Comparison of ENCODE assay signal across 28 mouse cellular contexts in genomic region chr9:56791696-56792261, GRCm38 (mm10). TPM values are rescaled to one million over a fixed set of nuclear protein-coding genes. Genes with fewer than 3 reads are reported as not detected.
A peak's percentile ranks its signal among the peaks of the same experiment; 100 is the strongest.
DNase-seq lines count a peak whose midpoint lies in the region; ATAC-seq lines count a peak whose summit lies in the region.
"Had no signal": no experiment of that assay in that cellular context is flagged by ENCODE, and none has a peak within 500 bp of the region (broad histone marks: within the 10 kb centered on the region; RNA-seq: fewer than 3 reads in every experiment).

No protein-coding gene starts in this region.

- H3K4me2 ChIP-seq in hindbrain, embryonic 14.5 days (replicated peaks): peak overlapping the region; percentile 2; the same call in 1 of the 2 replicates
- no peak overlapping the region for H3K4me2 ChIP-seq in hindbrain, embryonic 12.5 days (replicated peaks)
- H3K4me2 ChIP-seq in neural tube, embryonic 15.5 days: 0 out of 2 replicates have a peak overlapping the region, but pooled peaks have one; percentile 87
- no peak overlapping the region for H3K4me2 ChIP-seq in forebrain, embryonic 13.5 days
- H3K4me2 ChIP-seq: embryonic facial prominence, embryonic 13.5 days; heart, embryonic 15.5 days; limb, embryonic 13.5 days; liver, embryonic 12.5 days; midbrain, embryonic 13.5 days; neural tube, embryonic 12.5 days had no signal

- H3K36me3 ChIP-seq in hindbrain, embryonic 14.5 days (replicated peaks; ENCODE audit: control insufficient read depth, insufficient read depth): no peaks in the 10 kb centered on the region
- H3K36me3 ChIP-seq in hindbrain, embryonic 12.5 days: no peaks in the 10 kb centered on the region
- H3K36me3 ChIP-seq in neural tube, embryonic 15.5 days: no peaks in the 10 kb centered on the region
- H3K36me3 ChIP-seq in forebrain, embryonic 13.5 days (ENCODE audit: poor library complexity, severe bottlenecking): no peaks in the 10 kb centered on the region
- H3K36me3 ChIP-seq: embryonic facial prominence, embryonic 13.5 days; G1E; heart, embryonic 15.5 days; limb, embryonic 13.5 days; liver, embryonic 12.5 days; midbrain, embryonic 13.5 days; neural tube, embryonic 12.5 days had no signal

- no peak overlapping the region for H3K9ac ChIP-seq in hindbrain, embryonic 14.5 days
- H3K9ac ChIP-seq in hindbrain, embryonic 12.5 days: no peak overlapping the region
- H3K9ac ChIP-seq in neural tube, embryonic 15.5 days (replicated peaks): no peak overlapping the region
- no peak overlapping the region for H3K9ac ChIP-seq in forebrain, embryonic 13.5 days
- H3K9ac ChIP-seq: embryonic facial prominence, embryonic 13.5 days; heart, embryonic 15.5 days; limb, embryonic 13.5 days; liver, embryonic 12.5 days; midbrain, embryonic 13.5 days; neural tube, embryonic 12.5 days had no signal

- H3K4me3 ChIP-seq in hindbrain, embryonic 14.5 days (replicated peaks; ENCODE audit: low read length): no peak overlapping the region
- H3K4me3 ChIP-seq in hindbrain, embryonic 12.5 days: no peak overlapping the region
- no peak overlapping the region for H3K4me3 ChIP-seq in neural tube, embryonic 15.5 days (replicated peaks)
- no peak overlapping the region for H3K4me3 ChIP-seq in forebrain, embryonic 13.5 days
- H3K4me3 ChIP-seq: embryonic facial prominence, embryonic 13.5 days; gastrocnemius, adult 2 months; heart, embryonic 15.5 days; limb, embryonic 13.5 days; liver, embryonic 12.5 days; midbrain, embryonic 13.5 days; neural tube, embryonic 12.5 days had no signal

- H3K9me3 ChIP-seq in hindbrain, embryonic 14.5 days (ENCODE audit: control insufficient read depth, low read length): no peaks in the 10 kb centered on the region
- H3K9me3 ChIP-seq in hindbrain, embryonic 12.5 days (replicated peaks): no peaks in the 10 kb centered on the region
- H3K9me3 ChIP-seq in neural tube, embryonic 15.5 days (replicated peaks): no peaks in the 10 kb centered on the region
- no peaks in the 10 kb centered on the region for H3K9me3 ChIP-seq in forebrain, embryonic 13.5 days (replicated peaks)
- H3K9me3 ChIP-seq: embryonic facial prominence, embryonic 13.5 days; G1E; heart, embryonic 15.5 days; limb, embryonic 13.5 days; liver, embryonic 12.5 days; midbrain, embryonic 13.5 days; neural tube, embryonic 12.5 days had no signal

- H3K27me3 ChIP-seq in hindbrain, embryonic 14.5 days (ENCODE audit: control insufficient read depth, insufficient read depth, low read length): peaks cover 30% of the 10 kb centered on the region
- H3K27me3 ChIP-seq in hindbrain, embryonic 12.5 days: peaks cover 42% of the 10 kb centered on the region
- peaks cover 16% of the 10 kb centered on the region; the same call in 1 of the 2 replicates for H3K27me3 ChIP-seq in neural tube, embryonic 15.5 days (replicated peaks)
- H3K27me3 ChIP-seq in forebrain, embryonic 13.5 days: peaks cover 52% of the 10 kb centered on the region

- 69% methylated on average over 11 of the region's 11 CpGs for WGBS in hindbrain, embryonic 14.5 days
- 79% methylated on average over 11 of the region's 11 CpGs for WGBS in hindbrain, embryonic 12.5 days
- WGBS in neural tube, embryonic 15.5 days: 69% methylated on average over 11 of the region's 11 CpGs
- 77% methylated on average over 11 of the region's 11 CpGs for WGBS in forebrain, embryonic 13.5 days

- no peak for ATAC-seq in hindbrain, embryonic 14.5 days (ENCODE audit: low FRiP score)
- ATAC-seq in hindbrain, embryonic 12.5 days (ENCODE audit: low FRiP score): no peak
- ATAC-seq in neural tube, embryonic 15.5 days (ENCODE audit: low FRiP score): no peak
- no peak for ATAC-seq in forebrain, embryonic 13.5 days
- ATAC-seq: activated CD4-positive, CD25-positive, alpha-beta regulatory T cell, adult 4 months; forebrain, embryonic 14.5 days; liver, embryonic 12.5 days; midbrain, embryonic 13.5 days had no signal

- no peak overlapping the region for H3K27ac ChIP-seq in hindbrain, embryonic 14.5 days
- H3K27ac ChIP-seq in hindbrain, embryonic 12.5 days: no peak overlapping the region
- H3K27ac ChIP-seq in neural tube, embryonic 15.5 days (replicated peaks): no peak overlapping the region
- H3K27ac ChIP-seq in forebrain, embryonic 13.5 days: no peak overlapping the region
- H3K27ac ChIP-seq: embryonic facial prominence, embryonic 13.5 days; gastrocnemius, adult 2 months; heart, embryonic 15.5 days; limb, embryonic 13.5 days; liver, embryonic 12.5 days; midbrain, embryonic 13.5 days; neural tube, embryonic 12.5 days had no signal

- DNase-seq in hindbrain, embryonic 14.5 days (ENCODE audit: low spot score): no peak
- peak; percentile 76 for DNase-seq in left cerebral cortex, postnatal 4 days
- DNase-seq in left cerebral cortex, adult 8-10 months (ENCODE audit: low spot score in 2 of 2): no peak
- DNase-seq in neural tube, embryonic 10.5 days (ENCODE audit: extremely low spot score, low spot score): no peak
- DNase-seq: adrenal gland, adult 8-10 months; B cell, adult 2 months; cerebellum, adult 2 months; gastrocnemius, adult 2 months; heart, postnatal 36 days; kidney, adult 11 months; lung, adult 18-20 months; right cerebral cortex, adult 18-20 months; right cerebral cortex, postnatal 4 days; thymus, postnatal 14 days had no signal

- intact Hi-C loops in left cerebral cortex, postnatal 4 days (cut with DNase I): no loop called here

- 0 out of 2 replicates have a peak, but pooled peaks cover 7% of the 10 kb centered on the region for H3K4me1 ChIP-seq in hindbrain, embryonic 14.5 days (replicated peaks; ENCODE audit: control insufficient read depth, insufficient read depth, low read length)
- peaks cover 16% of the 10 kb centered on the region; the same call in 1 of the 2 replicates for H3K4me1 ChIP-seq in hindbrain, embryonic 12.5 days
- H3K4me1 ChIP-seq in neural tube, embryonic 15.5 days: peaks cover 52% of the 10 kb centered on the region
- H3K4me1 ChIP-seq in forebrain, embryonic 13.5 days: peaks cover 22% of the 10 kb centered on the region

RNA-seq across cellular contexts. Expression of gene Lingo1, which starts 4.5 kb away (rescaled TPM):
- 57.3 and 65.9 TPM in 2 replicates for polyA plus RNA-seq in hindbrain, embryonic 14.5 days (2014; fragmentation: Nextera tagmentation; extraction: Ambion mirVana)
- polyA plus RNA-seq in hindbrain, embryonic 12.5 days (2016; fragmentation: Nextera tagmentation; extraction: Ambion mirVana): 35.6 and 36.9 TPM in 2 replicates
- total RNA-seq in left cerebral cortex, postnatal 4 days (2021): 100 to 1,000 TPM; 224 to 247 TPM
- total RNA-seq in left cerebral cortex, adult 8-10 months (2022): 100 to 1,000 TPM; 330 to 366 (median 356) TPM
- polyA plus RNA-seq in neural tube, embryonic 15.5 days (2015; fragmentation: Nextera tagmentation; extraction: Ambion mirVana): 67.4 and 72.2 TPM in 2 replicates
- polyA plus RNA-seq in forebrain, embryonic 13.5 days (2015; fragmentation: Nextera tagmentation; extraction: Ambion mirVana): 10.9 and 13.7 TPM in 2 replicates
- total RNA-seq: CH12.LX; megakaryocyte, adult 5-6 weeks had no signal
- polyA plus RNA-seq: activated CD4-positive, CD25-positive, alpha-beta regulatory T cell, adult 4 months; G1E had no signal

Comparison
In these comparisons a context has a peak if more than half of its experiments do, and no peak if none do; other contexts are left out.
1. H3K4me2 ChIP-seq: peak in hindbrain, embryonic 14.5 days (single experiment) and neural tube, embryonic 15.5 days (single experiment); none in hindbrain, embryonic 12.5 days (single experiment) and forebrain, embryonic 13.5 days (single experiment).